Mouse (Mus musculus) CH12.LX (cell line): Measurements from ENCODE around the gene Arhgef10l. TPM values are rescaled to one million over a fixed set of nuclear protein-coding genes. Genes with fewer than 3 reads are reported as not detected.

Source experiments
- DNase-seq: peaks from one replicate; pipeline ENCODE4 v3.0.0-alpha.2; 2013; ENCODE audit errors: extremely low read depth
- H3K27ac ChIP-seq: 2 replicates; pipeline ENCODE4 v1.5.1; 2012; ENCODE audit warnings: low read depth, mild to moderate bottlenecking, control low read depth, moderate library complexity; ENCODE audit not compliant: insufficient read depth
- H3K27me3 ChIP-seq: replicated peaks from 2 replicates; pipeline ENCODE3; 2012; ENCODE audit warnings: inconsistent platforms
- H3K36me3 ChIP-seq, 2 experiments: replicated peaks in 1 of 2; 2 replicates each; pipeline versions ENCODE3 to v1.6.1; 2012; ENCODE audit warnings: inconsistent platforms in 1 of 2, low read length in 1 of 2, mild to moderate bottlenecking in 1 of 2, mixed read lengths in 1 of 2, moderate library complexity in 1 of 2; ENCODE audit not compliant: control insufficient read depth in 1 of 2, insufficient read depth in 1 of 2
- H3K4me1 ChIP-seq, 2 experiments: 2 replicates each; pipeline ENCODE4 v1.6.1; 2012; ENCODE audit warnings: inconsistent platforms in 1 of 2, moderate library complexity in 1 of 2; ENCODE audit not compliant: insufficient read depth in 2 of 2, control insufficient read depth in 1 of 2
- H3K4me2 ChIP-seq: 2 replicates; pipeline ENCODE4 v1.6.1; 2012; ENCODE audit warnings: low read depth, mild to moderate bottlenecking, control low read depth; ENCODE audit not compliant: poor library complexity, insufficient read depth, severe bottlenecking
- H3K4me3 ChIP-seq, 3 experiments: fragments of 150-350 bp in 1 of 3; sonication (generic) in 1 of 3; replicated peaks in 1 of 3; 2 replicates each; pipeline versions ENCODE3 to v1.5.1; 2011 to 2012; ENCODE audit warnings: low read depth in 2 of 3, low read length in 2 of 3, mild to moderate bottlenecking in 2 of 3, moderate library complexity in 2 of 3, control low read depth in 1 of 3, improper control_type of control experiment in 1 of 3, inconsistent platforms in 1 of 3, mixed read lengths in 1 of 3; ENCODE audit not compliant: poor library complexity in 1 of 3
- H3K79me2 ChIP-seq: replicated peaks from 2 replicates; pipeline ENCODE4 v1.6.1; 2012; ENCODE audit warnings: mild to moderate bottlenecking, moderate library complexity; ENCODE audit not compliant: control insufficient read depth, poor library complexity, insufficient read depth, severe bottlenecking; ENCODE audit errors: extremely low read depth
- H3K9ac ChIP-seq: 2 replicates; pipeline ENCODE4 v1.6.1; 2012; ENCODE audit warnings: low read depth, mild to moderate bottlenecking, control low read depth, moderate library complexity; ENCODE audit not compliant: insufficient read depth
- H3K9me3 ChIP-seq: replicated peaks from 2 replicates; pipeline ENCODE3; 2012; ENCODE audit warnings: low read length, inconsistent platforms, mixed read lengths
- BHLHE40 ChIP-seq: IDR thresholded peaks from 2 replicates; pipeline ENCODE4 v1.6.1; 2011; ENCODE audit warnings: mild to moderate bottlenecking, low read depth, low read length, improper control_type of control experiment
- CHD1 ChIP-seq: IDR thresholded peaks from 2 replicates; pipeline ENCODE4 v1.6.1; 2012; ENCODE audit warnings: low read depth, low read length, improper control_type of control experiment, inconsistent platforms
- CTCF ChIP-seq, 2 experiments: IDR thresholded peaks in 1 of 2; conservative IDR thresholded peaks in 1 of 2; 2 replicates each; pipeline ENCODE4 v1.5.1; 2011 to 2012; ENCODE audit warnings: low read depth in 2 of 2, low read length in 2 of 2, improper control_type of control experiment in 1 of 2, inconsistent platforms in 1 of 2, mild to moderate bottlenecking in 1 of 2, moderate library complexity in 1 of 2
- E2F4 ChIP-seq: IDR thresholded peaks from 2 replicates; pipeline ENCODE4 v1.6.1; 2011; ENCODE audit warnings: low read depth, low read length, improper control_type of control experiment; ENCODE audit not compliant: insufficient replicate concordance
- ETS1 ChIP-seq: conservative IDR thresholded peaks from 2 replicates; pipeline ENCODE4 v1.6.1; 2012; ENCODE audit warnings: low read depth, mild to moderate bottlenecking, inconsistent platforms, low read length, improper control_type of control experiment, moderate library complexity
- GABPA ChIP-seq: IDR thresholded peaks from 2 replicates; pipeline ENCODE4 v1.6.1; 2012; ENCODE audit warnings: low read depth, low read length, improper control_type of control experiment, inconsistent platforms; ENCODE audit not compliant: insufficient replicate concordance
- IRF4 ChIP-seq: IDR thresholded peaks from 2 replicates; pipeline ENCODE4 v1.6.1; 2014; ENCODE audit warnings: low read depth, mild to moderate bottlenecking, inconsistent platforms, low read length, improper control_type of control experiment
- JUN ChIP-seq: IDR thresholded peaks from 2 replicates; pipeline ENCODE4 v1.6.1; 2011; ENCODE audit warnings: low read depth, mild to moderate bottlenecking, low read length, improper control_type of control experiment, moderate library complexity; ENCODE audit not compliant: insufficient read depth
- MAZ ChIP-seq: IDR thresholded peaks from 2 replicates; pipeline ENCODE4 v1.6.1; 2012; ENCODE audit warnings: low read depth, mild to moderate bottlenecking, inconsistent platforms, low read length, improper control_type of control experiment, moderate library complexity
- MEF2A ChIP-seq: IDR thresholded peaks from 2 replicates; pipeline ENCODE4 v1.6.1; 2014; ENCODE audit warnings: low read depth, mild to moderate bottlenecking, inconsistent platforms, low read length, improper control_type of control experiment, borderline replicate concordance
- MXI1 ChIP-seq: IDR thresholded peaks from 2 replicates; pipeline ENCODE4 v1.6.1; 2011; ENCODE audit warnings: mild to moderate bottlenecking, low read depth, low read length, improper control_type of control experiment
- MYC ChIP-seq: IDR thresholded peaks from 2 replicates; pipeline ENCODE4 v1.6.1; 2011; ENCODE audit warnings: low read depth, mild to moderate bottlenecking, improper control_type of control experiment, low read length
- NRF1 ChIP-seq: IDR thresholded peaks from 2 replicates; pipeline ENCODE4 v1.6.1; 2014; ENCODE audit warnings: low read depth, mild to moderate bottlenecking, inconsistent platforms, low read length, improper control_type of control experiment, moderate library complexity
- PAX5 ChIP-seq: IDR thresholded peaks from 2 replicates; pipeline ENCODE4 v1.6.1; 2012; ENCODE audit warnings: low read length, inconsistent platforms, mixed read lengths
- RAD21 ChIP-seq: IDR thresholded peaks from 2 replicates; pipeline ENCODE4 v1.6.1; 2011; ENCODE audit warnings: low read depth, mild to moderate bottlenecking, low read length, improper control_type of control experiment, moderate library complexity
- SMC3 ChIP-seq: IDR thresholded peaks from 2 replicates; pipeline ENCODE4 v1.6.1; 2011; ENCODE audit warnings: low read depth, low read length, improper control_type of control experiment
- TBP ChIP-seq: conservative IDR thresholded peaks from 2 replicates; pipeline ENCODE4 v1.6.1; 2011; ENCODE audit warnings: low read depth, low read length, improper control_type of control experiment
- ZKSCAN1 ChIP-seq: IDR thresholded peaks from 2 replicates; pipeline ENCODE4 v1.6.1; 2012; ENCODE audit warnings: low read depth, inconsistent platforms, low read length, improper control_type of control experiment, borderline replicate concordance
- ZMIZ1 ChIP-seq: IDR thresholded peaks from 2 replicates; pipeline ENCODE4 v1.6.1; 2012; ENCODE audit warnings: low read depth, mild to moderate bottlenecking, inconsistent platforms, low read length, improper control_type of control experiment
- dilution Hi-C: fragments of 300-500 bp; cut with MboI; formaldehyde crosslinking; loops from 2 replicates; pipeline ENCODE4 v1.14.3; 2020; ENCODE audit warnings: low sequenced_read_pairs; ENCODE audit not compliant: extremely low pct_unique_long_range_greater_than_20kb, extremely low pct_ligation_motif_present
- in situ Hi-C: fragments of 300-500 bp; cut with MboI; formaldehyde crosslinking; loops from 3 replicates; pipeline ENCODE4 v1.14.3; 2019; ENCODE audit warnings: low sequenced_read_pairs, low pct_ligation_motif_present, low pct_unique_long_range_greater_than_20kb, mixed read lengths
- polyA plus RNA-seq: library from polyadenylated mRNA; unstranded; fragments of >175 nt; gene quantifications from 2 replicates; pipeline ENCODE4 v1.2.1, GENCODE M21; 2012; ENCODE audit warnings: low read depth; ENCODE audit not compliant: insufficient read length
- total RNA-seq, 2 experiments: library from RNA; depleted of rRNA; stranded (reverse); fragments of 300-350 nt in 1 of 2; fragments of >200 nt in 1 of 2; gene quantifications; 2 replicates each; pipeline ENCODE4 v1.2.3; 2012 to 2014

The Arhgef10l gene
- total and polyA plus RNA-seq, 3 experiments: 4.5 to 15.8 (median 10.2) TPM

DNA sequence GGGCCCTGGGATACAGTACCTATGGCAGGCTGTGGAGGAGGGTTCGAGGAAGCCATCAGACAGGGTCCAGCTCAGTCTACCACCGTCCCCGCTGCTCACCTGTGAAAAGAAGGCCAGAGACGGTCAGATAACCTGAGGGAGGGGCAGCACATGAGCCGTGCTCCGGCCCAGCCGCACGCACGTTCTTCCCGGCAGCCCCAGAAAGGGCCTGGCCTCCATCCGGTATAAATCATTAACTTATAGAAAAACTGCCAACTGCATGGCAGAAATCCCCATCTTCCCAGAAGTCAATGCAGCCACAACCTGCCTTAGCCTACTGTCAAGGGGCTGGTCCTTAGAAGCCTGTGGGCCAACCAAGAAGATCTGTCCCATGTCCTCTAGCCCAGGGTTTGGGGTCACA, 48.9 kb downstream of the Arhgef10l start:
- DNase-seq: no peak
- no peak overlapping the region for H3K4me3 ChIP-seq
- no peaks in the 10 kb centered on the region for H3K79me2 ChIP-seq
- H3K4me1 ChIP-seq: peaks cover 6 to 7% of the 10 kb centered on the region in 2 experiments; a peak in 3 of 4 replicates
- no peak overlapping the region for H3K27ac ChIP-seq
- in situ Hi-C loops (no loop called here), dilution Hi-C loops (no loop called here)
- peaks cover 47% of the 10 kb centered on the region for H3K27me3 ChIP-seq
- H3K4me2 ChIP-seq: no peak overlapping the region
- no peaks in the 10 kb centered on the region for H3K36me3 ChIP-seq
- H3K9ac ChIP-seq: no peak overlapping the region
- TF ChIP-seq SMC3: no peak
- no peak for TF ChIP-seq BHLHE40
- TF ChIP-seq JUN: no peak
- no peaks in the 10 kb centered on the region for H3K9me3 ChIP-seq

DNA sequence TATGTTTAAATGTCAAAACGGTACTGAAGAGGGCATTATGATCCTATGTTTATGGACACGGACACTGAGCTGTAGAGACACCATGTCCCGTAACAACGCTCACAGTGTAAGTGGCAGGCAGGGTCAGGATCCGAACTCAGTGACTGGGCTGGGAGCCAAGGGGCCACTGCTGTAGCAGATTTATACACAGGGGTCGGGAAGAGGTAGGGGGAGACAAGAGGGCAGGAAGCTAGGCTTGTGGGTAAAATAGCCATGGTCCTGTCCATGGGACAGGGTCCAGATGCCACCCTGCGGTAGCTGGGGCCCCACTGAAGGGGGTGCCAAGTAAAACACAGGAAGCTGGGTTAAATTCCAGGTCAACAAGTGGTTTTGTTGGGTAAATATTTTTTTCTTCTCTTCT, 49.6 kb downstream of the Arhgef10l start:
- Histone ChIP-seq H3K4me3 (no peak overlapping the region), H3K9ac (no peak overlapping the region), H3K27ac (no peak overlapping the region), H3K79me2 (no peaks in the 10 kb centered on the region), H3K9me3 (no peaks in the 10 kb centered on the region), H3K4me1 (peaks cover 6 to 7% of the 10 kb centered on the region in 2 experiments; a peak in 3 of 4 replicates), H3K4me2 (no peak overlapping the region), H3K27me3 (peaks cover 42% of the 10 kb centered on the region), H3K36me3 (no peaks in the 10 kb centered on the region)
- in situ Hi-C loops (no loop called here), dilution Hi-C loops (no loop called here)
- TF ChIP-seq TBP (no peak), GABPA (no peak), IRF4 (no peak), E2F4 (no peak), SMC3 (no peak), MYC (no peak), MEF2A (no peak), PAX5 (no peak), RAD21 (no peak), JUN (no peak), MAZ (no peak), NRF1 (no peak), ETS1 (no peak), CHD1 (no peak), ZKSCAN1 (no peak), MXI1 (no peak), CTCF (conservative IDR thresholded peaks at IDR 0.05 in 1 of 2, IDR thresholded peaks at IDR 0.05 in 1 of 2; ENCODE audit: low read depth in 2 of 2, low read length in 2 of 2) (no peak), ZMIZ1 (no peak)
- no peak for DNase-seq
